Mouse (Mus musculus) erythroblast, embryonic 14.5 days (primary cell): Measurements from ENCODE around the gene Prss16.

ENCODE experiments used
- GATA1 ChIP-seq: IDR thresholded peaks from 2 replicates; pipeline ENCODE4 v1.6.1; 2012; ENCODE audit warnings: low read length, inconsistent platforms, mixed read lengths
- TAL1 ChIP-seq: IDR thresholded peaks from 3 replicates; pipeline ENCODE4 v1.6.1; 2012; ENCODE audit warnings: low read length, inconsistent platforms, mixed read lengths

- no peak for TF ChIP-seq GATA1
- TF ChIP-seq TAL1: no peak
These were observed 35.8 kb upstream of the Prss16 start for GRCm38 (mm10) chr13:22045311-22045710.
